Mouse (Mus musculus): ENCODE measurements around the gene Crygn. TPM values are rescaled to one million over a fixed set of nuclear protein-coding genes. Genes with fewer than 3 reads are reported as not detected.

The Crygn gene
- 1.6 TPM in 1 of 2 replicates, not detected in the other for polyA plus RNA-seq (2014; fragmentation: Nextera tagmentation; extraction: Ambion mirVana)

GRCm38 (mm10) chr5:24757816-24758215, at the start of gene Crygn:
Gene Crygn (minus strand): TSS chr5:24758008.
- WGBS = 38% methylated on average over 18 of the region's 18 CpGs
- H3K4me1 ChIP-seq (ENCODE audit: control insufficient read depth, insufficient read depth, low read length) = no peaks in the 10 kb centered on the region
- H3K9ac ChIP-seq (replicated peaks; ENCODE audit: low read length) = no peak within 1 kb of the TSS
- no peak within 1 kb of the TSS for H3K27ac ChIP-seq (replicated peaks; ENCODE audit: low read depth, low read length)
- H3K4me2 ChIP-seq (ENCODE audit: low read length) = no peak within 1 kb of the TSS
- ATAC-seq (ENCODE audit: low FRiP score, low TSS enrichment) (no peak), DNase-seq (no peak)
- H3K4me3 ChIP-seq (replicated peaks; ENCODE audit: low read depth, low read length) = no peak within 1 kb of the TSS
- no peaks in the 10 kb centered on the region for H3K36me3 ChIP-seq (ENCODE audit: control insufficient read depth, insufficient read depth, low read length)
- H3K9me3 ChIP-seq (ENCODE audit: control insufficient read depth, low read length) = no peaks in the 10 kb centered on the region
- no peaks in the 10 kb centered on the region for H3K27me3 ChIP-seq (ENCODE audit: control insufficient read depth, insufficient read depth, low read length)

- no peak overlapping the region for H3K4me2 ChIP-seq (ENCODE audit: low read length)
- H3K4me3 ChIP-seq (replicated peaks; ENCODE audit: low read depth, low read length) = no peak overlapping the region
- no peaks in the 10 kb centered on the region for H3K4me1 ChIP-seq (ENCODE audit: control insufficient read depth, insufficient read depth, low read length)
- no peak overlapping the region for H3K9ac ChIP-seq (replicated peaks; ENCODE audit: low read length)
- H3K27me3 ChIP-seq (ENCODE audit: control insufficient read depth, insufficient read depth, low read length) = no peaks in the 10 kb centered on the region
- no peak overlapping the region for H3K27ac ChIP-seq (replicated peaks; ENCODE audit: low read depth, low read length)
- no peak for DNase-seq
- 77% methylated on average over 6 of the region's 6 CpGs for WGBS
- H3K9me3 ChIP-seq (ENCODE audit: control insufficient read depth, low read length) = no peaks in the 10 kb centered on the region
- no peak for ATAC-seq (ENCODE audit: low FRiP score, low TSS enrichment)
- H3K36me3 ChIP-seq (ENCODE audit: control insufficient read depth, insufficient read depth, low read length) = peaks cover 73% of the 10 kb centered on the region
These were observed 47.4 kb upstream of the Crygn start for GRCm38 (mm10) chr5:24805222-24805621.

GRCm38 (mm10) chr5:24804661-24805060, 46.9 kb upstream of the Crygn start:
- no peak overlapping the region for H3K4me2 ChIP-seq (ENCODE audit: low read length)
- no peaks in the 10 kb centered on the region for H3K4me1 ChIP-seq (ENCODE audit: control insufficient read depth, insufficient read depth, low read length)
- DNase-seq (no peak), ATAC-seq (ENCODE audit: low FRiP score, low TSS enrichment) (no peak)
- 87% methylated on average over 8 of the region's 8 CpGs for WGBS
- H3K9me3 ChIP-seq (ENCODE audit: control insufficient read depth, low read length) = no peaks in the 10 kb centered on the region
- H3K9ac ChIP-seq (replicated peaks; ENCODE audit: low read length) = no peak overlapping the region
- H3K27me3 ChIP-seq (ENCODE audit: control insufficient read depth, insufficient read depth, low read length) = no peaks in the 10 kb centered on the region
- no peak overlapping the region for H3K4me3 ChIP-seq (replicated peaks; ENCODE audit: low read depth, low read length)
- no peak overlapping the region for H3K27ac ChIP-seq (replicated peaks; ENCODE audit: low read depth, low read length)
- H3K36me3 ChIP-seq (ENCODE audit: control insufficient read depth, insufficient read depth, low read length) = peaks cover 73% of the 10 kb centered on the region

GRCm38 (mm10) chr5:24801841-24802624, 44.2 kb upstream of the Crygn start:
- ATAC-seq (ENCODE audit: low FRiP score, low TSS enrichment) = no peak
- H3K27ac ChIP-seq (replicated peaks; ENCODE audit: low read depth, low read length) = no peak overlapping the region
- no peak overlapping the region for H3K4me3 ChIP-seq (replicated peaks; ENCODE audit: low read depth, low read length)
- H3K27me3 ChIP-seq (ENCODE audit: control insufficient read depth, insufficient read depth, low read length) = no peaks in the 10 kb centered on the region
- H3K9ac ChIP-seq (replicated peaks; ENCODE audit: low read length) = no peak overlapping the region
- H3K9me3 ChIP-seq (ENCODE audit: control insufficient read depth, low read length) = no peaks in the 10 kb centered on the region
- peaks cover 52% of the 10 kb centered on the region for H3K36me3 ChIP-seq (ENCODE audit: control insufficient read depth, insufficient read depth, low read length)
- WGBS = 79% methylated on average over 6 of the region's 6 CpGs
- no peak for DNase-seq
- H3K4me2 ChIP-seq (ENCODE audit: low read length) = no peak overlapping the region
- H3K4me1 ChIP-seq (ENCODE audit: control insufficient read depth, insufficient read depth, low read length) = no peaks in the 10 kb centered on the region

- Histone ChIP-seq H3K36me3 (ENCODE audit: control insufficient read depth, insufficient read depth, low read length) (peaks cover 36% of the 10 kb centered on the region), H3K4me2 (ENCODE audit: low read length) (no peak overlapping the region), H3K4me3 (replicated peaks; ENCODE audit: low read depth, low read length) (no peak overlapping the region), H3K27me3 (ENCODE audit: control insufficient read depth, insufficient read depth, low read length) (no peaks in the 10 kb centered on the region), H3K27ac (replicated peaks; ENCODE audit: low read depth, low read length) (no peak overlapping the region), H3K9me3 (ENCODE audit: control insufficient read depth, low read length) (no peaks in the 10 kb centered on the region), H3K9ac (replicated peaks; ENCODE audit: low read length) (no peak overlapping the region), H3K4me1 (ENCODE audit: control insufficient read depth, insufficient read depth, low read length) (no peaks in the 10 kb centered on the region)
- DNase-seq (no peak), ATAC-seq (ENCODE audit: low FRiP score, low TSS enrichment) (no peak)
These were observed 42.6 kb upstream of the Crygn start for GRCm38 (mm10) chr5:24800416-24800815.

- Histone ChIP-seq H3K4me2 (ENCODE audit: low read length) (no peak overlapping the region), H3K9me3 (ENCODE audit: control insufficient read depth, low read length) (no peaks in the 10 kb centered on the region)
- WGBS = 82% methylated on average over 10 of the region's 10 CpGs
These were observed 40.8 kb upstream of the Crygn start for GRCm38 (mm10) chr5:24798639-24799038.

GRCm38 (mm10) chr5:24797858-24798257, 40.0 kb upstream of the Crygn start:
- 64% methylated on average over 7 of the region's 7 CpGs for WGBS
- no peak for DNase-seq
- Histone ChIP-seq H3K4me2 (ENCODE audit: low read length) (no peak overlapping the region), H3K27ac (replicated peaks; ENCODE audit: low read depth, low read length) (no peak overlapping the region), H3K9me3 (ENCODE audit: control insufficient read depth, low read length) (no peaks in the 10 kb centered on the region), H3K9ac (replicated peaks; ENCODE audit: low read length) (no peak overlapping the region), H3K4me3 (replicated peaks; ENCODE audit: low read depth, low read length) (no peak overlapping the region), H3K4me1 (ENCODE audit: control insufficient read depth, insufficient read depth, low read length) (no peaks in the 10 kb centered on the region), H3K27me3 (ENCODE audit: control insufficient read depth, insufficient read depth, low read length) (no peaks in the 10 kb centered on the region), H3K36me3 (ENCODE audit: control insufficient read depth, insufficient read depth, low read length) (peaks cover 16% of the 10 kb centered on the region)
- no peak for ATAC-seq (ENCODE audit: low FRiP score, low TSS enrichment)

More at GRCm38 (mm10) chr5:24798639-24799038, 40.8 kb upstream of the Crygn start:
- H3K9ac ChIP-seq (replicated peaks; ENCODE audit: low read length) = no peak overlapping the region
- no peaks in the 10 kb centered on the region for H3K27me3 ChIP-seq (ENCODE audit: control insufficient read depth, insufficient read depth, low read length)
- H3K4me3 ChIP-seq (replicated peaks; ENCODE audit: low read depth, low read length) = no peak overlapping the region
- peaks cover 22% of the 10 kb centered on the region for H3K36me3 ChIP-seq (ENCODE audit: control insufficient read depth, insufficient read depth, low read length)
- DNase-seq = no peak
- no peak overlapping the region for H3K27ac ChIP-seq (replicated peaks; ENCODE audit: low read depth, low read length)
- no peak for ATAC-seq (ENCODE audit: low FRiP score, low TSS enrichment)
- no peaks in the 10 kb centered on the region for H3K4me1 ChIP-seq (ENCODE audit: control insufficient read depth, insufficient read depth, low read length)

- H3K27ac ChIP-seq (replicated peaks; ENCODE audit: low read depth, low read length) = no peak overlapping the region
- ATAC-seq (ENCODE audit: low FRiP score, low TSS enrichment) (no peak), DNase-seq (no peak)
- H3K27me3 ChIP-seq (ENCODE audit: control insufficient read depth, insufficient read depth, low read length) = no peaks in the 10 kb centered on the region
- no peak overlapping the region for H3K9ac ChIP-seq (replicated peaks; ENCODE audit: low read length)
- no peak overlapping the region for H3K4me2 ChIP-seq (ENCODE audit: low read length)
- no peaks in the 10 kb centered on the region for H3K36me3 ChIP-seq (ENCODE audit: control insufficient read depth, insufficient read depth, low read length)
- 72% methylated on average over 7 of the region's 7 CpGs for WGBS
- no peaks in the 10 kb centered on the region for H3K4me1 ChIP-seq (ENCODE audit: control insufficient read depth, insufficient read depth, low read length)
- H3K9me3 ChIP-seq (ENCODE audit: control insufficient read depth, low read length) = no peaks in the 10 kb centered on the region
- H3K4me3 ChIP-seq (replicated peaks; ENCODE audit: low read depth, low read length) = no peak overlapping the region
These were observed 35.2 kb upstream of the Crygn start for GRCm38 (mm10) chr5:24792961-24793360.

- no peak for ATAC-seq (ENCODE audit: low FRiP score, low TSS enrichment)
These were observed 25.1 kb upstream of the Crygn start for GRCm38 (mm10) chr5:24782957-24783356.

More at GRCm38 (mm10) chr5:24782957-24783356, 25.1 kb upstream of the Crygn start:
- Histone ChIP-seq H3K4me1 (ENCODE audit: control insufficient read depth, insufficient read depth, low read length) (0 out of 2 replicates have a peak, but pooled peaks cover 4% of the 10 kb centered on the region), H3K36me3 (ENCODE audit: control insufficient read depth, insufficient read depth, low read length) (no peaks in the 10 kb centered on the region), H3K4me2 (ENCODE audit: low read length) (no peak overlapping the region), H3K4me3 (replicated peaks; ENCODE audit: low read depth, low read length) (no peak overlapping the region), H3K9me3 (ENCODE audit: control insufficient read depth, low read length) (no peaks in the 10 kb centered on the region; the same call in 1 of the 2 replicates), H3K27me3 (ENCODE audit: control insufficient read depth, insufficient read depth, low read length) (no peaks in the 10 kb centered on the region), H3K27ac (replicated peaks; ENCODE audit: low read depth, low read length) (no peak overlapping the region), H3K9ac (replicated peaks; ENCODE audit: low read length) (no peak overlapping the region)
- no peak for DNase-seq
- WGBS = 86% methylated on average over 4 of the region's 4 CpGs
